Mouse (Mus musculus) forebrain, embryonic 14.5 days (tissue): ENCODE measurements at regions not wholly inside any gene's neighbourhood (a gene's known extent, or its start where the extent isn't known, plus 50 kb on each side); places are given as distances from the start of the nearest gene placed in this dataset.

Experiments
- ATAC-seq: fragments of 200-750 bp; cut with Nextera tagmentation; 2 replicates; pipeline ENCODE4 v1.8.0; 2017; ENCODE audit warnings: mild to moderate bottlenecking, moderate library complexity
- DNase-seq: peaks from one replicate; pipeline ENCODE4 v3.0.0-alpha.2; 2015; ENCODE audit warnings: low spot score
- H3K27ac ChIP-seq: fragments of 300-500 bp; sonication (generic); 2 replicates; pipeline ENCODE4 v1.5.1; 2014; ENCODE audit warnings: low read depth, mild to moderate bottlenecking, control low read depth, low read length, moderate library complexity
- H3K27me3 ChIP-seq: fragments of 300-500 bp; sonication (generic); replicated peaks from 2 replicates; pipeline ENCODE4 v1.6.1; 2014; ENCODE audit warnings: low read length, control low read depth, mixed read lengths; ENCODE audit not compliant: control insufficient read depth, insufficient read depth
- H3K36me3 ChIP-seq: fragments of 300-500 bp; sonication (generic); 2 replicates; pipeline ENCODE4 v1.6.1; 2014; ENCODE audit warnings: low read length, control low read depth; ENCODE audit not compliant: control insufficient read depth, insufficient read depth
- H3K4me1 ChIP-seq: fragments of 300-500 bp; sonication (generic); 2 replicates; pipeline ENCODE4 v1.6.1; 2014; ENCODE audit warnings: antibody characterized with exemption, low read length, control low read depth; ENCODE audit not compliant: control insufficient read depth, insufficient read depth
- H3K4me2 ChIP-seq: fragments of 300-500 bp; sonication (generic); 2 replicates; pipeline ENCODE4 v1.6.1; 2014; ENCODE audit warnings: mild to moderate bottlenecking, control low read depth, low read length
- H3K4me3 ChIP-seq: fragments of 300-500 bp; sonication (generic); 2 replicates; pipeline ENCODE4 v1.5.1; 2014; ENCODE audit warnings: low read depth, low read length, control low read depth
- H3K9ac ChIP-seq: fragments of 300-500 bp; sonication (generic); 2 replicates; pipeline ENCODE4 v1.6.1; 2014; ENCODE audit warnings: mild to moderate bottlenecking, low read length, control low read depth, moderate library complexity
- H3K9me3 ChIP-seq: fragments of 300-500 bp; sonication (generic); replicated peaks from 2 replicates; pipeline ENCODE4 v1.6.1; 2016; ENCODE audit warnings: low read length, control low read depth, mixed read lengths; ENCODE audit not compliant: control insufficient read depth
- WGBS: fragments of 180-500 bp; shearing (Covaris S2); extraction: QIAGEN DNeasy Blood & Tissue Kit; methylation state at CpG from one replicate; pipeline ENCODE4 v1.1.7; 2014; 5-methylcytosine and 5-hydroxymethylcytosine counted together

DNA sequence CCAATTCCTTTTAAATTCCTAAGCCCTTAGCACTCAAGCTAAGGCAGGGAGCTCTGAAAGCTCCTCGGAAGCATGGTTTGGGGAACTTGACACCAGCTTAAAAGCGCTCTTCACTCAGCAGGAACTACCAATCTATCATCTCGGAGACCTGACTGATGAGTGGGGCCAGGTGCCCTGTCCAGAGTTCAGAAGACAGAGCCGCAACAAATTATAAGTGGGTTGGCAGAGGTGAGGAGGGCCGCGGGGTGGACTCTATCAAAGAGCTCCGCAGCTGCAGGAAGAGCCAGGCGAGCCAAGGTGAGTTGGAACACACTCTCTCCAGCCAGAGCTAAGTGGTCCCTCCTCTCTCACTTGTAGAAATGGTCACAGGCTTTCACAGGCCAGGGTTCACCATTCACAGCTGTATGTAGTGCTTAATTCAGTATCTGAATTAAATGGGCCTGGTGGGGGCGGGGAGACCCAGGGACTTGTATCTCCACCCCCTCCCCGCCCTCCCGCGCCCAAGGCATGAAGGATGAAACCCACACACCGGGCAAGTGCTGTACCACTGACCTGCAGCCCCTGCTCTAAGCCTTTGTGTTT, 180.8 kb downstream of the Stim2 start:
- DNase-seq, result no peak
- H3K36me3 ChIP-seq, result no peaks in the 10 kb centered on the region
- H3K4me2 ChIP-seq, result no peak overlapping the region
- no peak overlapping the region for H3K27ac ChIP-seq
- no peaks in the 10 kb centered on the region for H3K27me3 ChIP-seq
- no peak for ATAC-seq
- H3K9me3 ChIP-seq, result no peaks in the 10 kb centered on the region
- no peak overlapping the region for H3K9ac ChIP-seq
- H3K4me1 ChIP-seq, result peaks cover 13% of the 10 kb centered on the region; the same call in 1 of the 2 replicates
- H3K4me3 ChIP-seq, result no peak overlapping the region
- WGBS, result 67% methylated on average over 13 of the region's 13 CpGs

DNA sequence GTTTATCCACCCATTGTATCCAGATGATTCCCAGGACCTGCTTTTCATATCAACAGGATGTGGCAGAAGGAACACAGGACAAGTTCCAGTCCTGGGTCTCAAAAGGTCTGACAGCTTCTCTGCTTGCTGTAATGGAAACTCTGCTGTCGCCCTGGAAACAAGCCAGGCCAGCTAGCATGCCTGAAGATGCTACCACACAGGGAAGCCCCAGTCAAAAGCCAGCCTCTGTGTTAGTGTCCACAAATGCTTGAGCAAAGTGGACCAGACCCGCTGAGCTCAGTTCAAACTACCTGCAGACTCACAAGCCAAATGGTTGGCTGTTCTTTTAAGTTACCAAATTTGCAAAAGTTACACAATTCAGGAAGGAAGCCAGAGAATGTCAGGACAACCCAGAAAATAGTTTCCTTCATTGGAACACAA, 181.9 kb downstream of the Stim2 start:
- Histone ChIP-seq H3K4me1 (peaks cover 13% of the 10 kb centered on the region; the same call in 1 of the 2 replicates), H3K4me3 (no peak overlapping the region), H3K27me3 (no peaks in the 10 kb centered on the region), H3K9ac (no peak overlapping the region), H3K9me3 (no peaks in the 10 kb centered on the region), H3K36me3 (no peaks in the 10 kb centered on the region), H3K27ac (no peak overlapping the region), H3K4me2 (no peak overlapping the region)
- 55% methylated on average over 2 of the region's 2 CpGs for WGBS
- DNase-seq (peak; percentile 47), ATAC-seq (0 out of 2 replicates have a peak, but pooled peaks have one; percentile 18)

DNA sequence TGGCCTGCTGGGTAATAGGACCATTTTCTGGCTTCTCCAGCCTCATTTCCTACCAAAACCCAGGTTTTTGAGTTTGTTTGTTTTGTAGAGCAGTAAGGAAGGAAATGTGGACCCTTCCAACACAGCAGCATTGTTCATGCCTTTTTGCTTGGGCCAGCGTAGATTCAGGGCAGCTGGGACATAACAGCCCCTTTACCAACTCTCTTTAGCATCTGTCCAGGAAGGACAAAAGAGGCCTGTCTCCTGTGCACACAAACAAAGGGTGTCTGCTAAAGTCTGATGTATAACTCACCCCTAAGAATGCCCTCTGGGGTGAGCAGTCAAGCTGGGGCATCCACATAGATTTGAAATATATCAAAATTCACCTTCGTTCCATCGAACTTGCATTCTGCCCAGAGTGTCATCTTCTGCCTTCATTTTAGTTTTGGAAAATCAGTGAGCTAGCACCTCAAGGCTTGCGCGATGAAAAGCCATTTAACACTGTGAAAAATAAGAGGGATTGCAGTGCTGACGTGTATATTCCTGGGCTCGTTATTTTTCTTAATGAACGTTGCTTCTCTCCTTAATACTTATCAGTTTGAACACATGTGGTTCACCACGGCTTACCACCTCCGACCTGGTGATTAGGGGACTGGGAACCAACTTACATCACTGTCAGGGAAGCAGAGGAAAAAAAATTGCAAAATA, 182.5 kb downstream of the Stim2 start:
- DNase-seq (no peak), ATAC-seq (peak; percentile 44; the same call in 1 of the 2 replicates)
- Histone ChIP-seq H3K4me2 (peak overlapping the region; percentile 49), H3K4me3 (peak overlapping the region; percentile 13; the same call in 1 of the 2 replicates), H3K27me3 (no peaks in the 10 kb centered on the region), H3K36me3 (no peaks in the 10 kb centered on the region), H3K4me1 (peaks cover 13% of the 10 kb centered on the region; the same call in 1 of the 2 replicates), H3K27ac (no peak overlapping the region), H3K9ac (0 out of 2 replicates have a peak overlapping the region, but pooled peaks have one; percentile 21), H3K9me3 (no peaks in the 10 kb centered on the region)
- WGBS, result 28% methylated on average over 10 of the region's 10 CpGs

DNA sequence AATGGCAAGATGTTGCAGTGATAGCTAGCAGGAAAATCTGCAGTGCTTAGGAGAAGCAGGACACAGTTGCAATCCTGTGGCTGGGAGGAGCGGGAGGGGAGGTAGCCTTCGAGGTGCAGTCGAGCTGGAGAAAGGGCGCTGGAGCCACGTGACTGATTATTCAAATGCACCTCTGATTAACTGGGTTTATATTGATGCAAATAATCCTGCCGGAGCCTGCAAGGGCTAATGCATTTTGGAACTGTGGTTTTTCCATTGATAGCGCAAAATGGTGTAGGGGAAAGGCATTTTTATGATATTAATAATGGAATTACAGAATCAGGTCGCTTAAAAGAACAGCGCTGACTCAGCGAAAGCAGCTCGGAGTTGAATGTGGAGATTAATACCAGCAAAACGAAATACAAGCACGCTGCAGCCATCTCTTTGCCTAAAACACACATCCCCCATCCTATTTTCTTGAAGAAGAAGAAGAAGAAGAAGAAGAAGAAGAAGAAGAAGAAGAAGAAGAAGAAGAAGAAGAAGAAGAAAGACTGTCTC, 183.1 kb downstream of the Stim2 start:
- 0 out of 2 replicates have a peak overlapping the region, but pooled peaks have one; percentile 21 for H3K9ac ChIP-seq
- H3K27me3 ChIP-seq, result no peaks in the 10 kb centered on the region
- 14% methylated on average over 13 of the region's 13 CpGs for WGBS
- peak; percentile 61 for DNase-seq
- no peaks in the 10 kb centered on the region for H3K9me3 ChIP-seq
- H3K4me2 ChIP-seq, result peak overlapping the region; percentile 49
- peak; percentile 74 for ATAC-seq
- no peaks in the 10 kb centered on the region for H3K36me3 ChIP-seq
- peak overlapping the region; percentile 13 for H3K4me3 ChIP-seq
- H3K4me1 ChIP-seq, result peaks cover 13% of the 10 kb centered on the region; the same call in 1 of the 2 replicates
- H3K27ac ChIP-seq, result no peak overlapping the region

DNA sequence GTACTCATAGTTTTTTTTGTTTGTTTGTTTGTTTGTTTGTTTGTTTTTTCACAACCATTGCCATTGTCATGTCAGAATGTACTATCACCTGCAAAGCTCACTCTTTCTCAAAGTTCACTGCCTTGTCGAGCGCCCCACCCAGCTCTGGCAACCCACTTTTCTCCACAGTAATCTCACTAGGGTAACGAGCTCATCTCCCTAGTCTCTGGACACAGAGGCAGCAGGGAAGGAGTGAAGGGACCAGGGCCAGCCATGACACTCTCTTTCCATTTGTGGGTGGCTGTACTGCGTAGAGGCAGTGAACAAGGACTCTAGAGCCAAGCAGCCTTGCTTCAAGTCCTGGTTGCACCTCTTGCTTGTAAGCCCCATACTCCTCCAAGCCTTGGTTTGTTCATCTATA, 184.5 kb downstream of the Stim2 start:
- Histone ChIP-seq H3K4me2 (no peak overlapping the region), H3K27ac (no peak overlapping the region), H3K27me3 (no peaks in the 10 kb centered on the region), H3K4me3 (no peak overlapping the region), H3K4me1 (peaks cover 13% of the 10 kb centered on the region; the same call in 1 of the 2 replicates), H3K9me3 (no peaks in the 10 kb centered on the region), H3K9ac (no peak overlapping the region), H3K36me3 (no peaks in the 10 kb centered on the region)
- ATAC-seq (no peak), DNase-seq (no peak)
- 77% methylated on average over 4 of the region's 4 CpGs for WGBS

DNA sequence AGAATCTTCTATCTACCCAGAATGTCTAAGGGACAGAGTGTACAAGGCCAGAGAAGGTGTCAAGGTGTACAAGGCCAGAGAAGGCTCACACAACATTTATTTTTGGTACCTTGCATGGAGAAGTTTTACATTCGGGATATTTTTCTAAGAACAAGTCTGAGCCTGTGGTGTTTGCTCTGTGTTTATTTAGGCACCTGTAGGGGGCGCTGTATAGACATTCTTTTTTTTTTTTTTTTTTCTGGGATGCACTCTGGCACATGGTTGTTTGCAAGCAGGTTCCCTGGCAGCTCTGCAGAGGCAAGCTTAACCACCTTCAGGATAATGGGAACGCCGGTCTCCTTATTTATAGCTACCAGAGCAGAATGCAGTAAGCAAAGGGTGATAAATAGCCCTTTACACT, 187.4 kb downstream of the Stim2 start:
- Histone ChIP-seq H3K4me1 (peaks cover 6% of the 10 kb centered on the region; the same call in 1 of the 2 replicates), H3K27me3 (no peaks in the 10 kb centered on the region), H3K9ac (no peak overlapping the region), H3K36me3 (no peaks in the 10 kb centered on the region), H3K9me3 (no peaks in the 10 kb centered on the region), H3K27ac (no peak overlapping the region), H3K4me2 (no peak overlapping the region), H3K4me3 (no peak overlapping the region)
- ATAC-seq (no peak), DNase-seq (no peak)
- WGBS, result 55% methylated on average over 4 of the region's 4 CpGs

DNA sequence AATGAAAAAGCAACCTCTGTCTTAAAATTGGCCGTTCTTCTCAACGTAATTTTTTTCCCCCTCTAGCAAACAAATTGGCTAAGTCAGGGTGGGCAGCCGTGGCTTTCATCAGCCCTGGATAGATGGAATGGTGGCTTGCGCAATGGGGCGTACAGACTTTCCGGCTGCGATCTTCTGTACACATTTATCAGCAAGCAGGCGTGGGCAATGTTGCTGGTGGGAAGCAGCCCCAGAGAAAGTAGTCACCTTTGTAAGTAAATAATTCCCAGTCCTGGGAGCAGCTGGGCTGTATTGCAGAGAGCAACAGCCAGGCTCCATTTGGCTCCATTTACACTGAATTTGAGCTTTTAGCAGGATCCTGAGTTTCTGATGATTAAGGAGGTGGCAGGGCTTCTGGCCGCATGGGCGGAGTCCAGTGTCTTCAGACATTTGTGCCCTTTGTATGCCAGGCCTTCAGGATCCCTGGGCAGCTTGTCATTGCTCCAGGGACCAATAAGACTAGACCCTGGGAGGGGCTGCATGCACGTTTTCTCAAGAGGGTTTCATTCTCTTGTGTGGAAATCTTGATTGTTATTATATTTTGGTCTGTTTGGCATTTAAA, 187.9 kb downstream of the Stim2 start:
- H3K36me3 ChIP-seq, result no peaks in the 10 kb centered on the region
- H3K4me3 ChIP-seq, result no peak overlapping the region
- H3K9me3 ChIP-seq, result no peaks in the 10 kb centered on the region
- WGBS, result 83% methylated on average over 11 of the region's 11 CpGs
- H3K4me2 ChIP-seq, result no peak overlapping the region
- no peak overlapping the region for H3K27ac ChIP-seq
- no peak overlapping the region for H3K9ac ChIP-seq
- ATAC-seq (no peak), DNase-seq (no peak)
- no peaks in the 10 kb centered on the region for H3K27me3 ChIP-seq
- H3K4me1 ChIP-seq, result peaks cover 2% of the 10 kb centered on the region; the same call in 1 of the 2 replicates

DNA sequence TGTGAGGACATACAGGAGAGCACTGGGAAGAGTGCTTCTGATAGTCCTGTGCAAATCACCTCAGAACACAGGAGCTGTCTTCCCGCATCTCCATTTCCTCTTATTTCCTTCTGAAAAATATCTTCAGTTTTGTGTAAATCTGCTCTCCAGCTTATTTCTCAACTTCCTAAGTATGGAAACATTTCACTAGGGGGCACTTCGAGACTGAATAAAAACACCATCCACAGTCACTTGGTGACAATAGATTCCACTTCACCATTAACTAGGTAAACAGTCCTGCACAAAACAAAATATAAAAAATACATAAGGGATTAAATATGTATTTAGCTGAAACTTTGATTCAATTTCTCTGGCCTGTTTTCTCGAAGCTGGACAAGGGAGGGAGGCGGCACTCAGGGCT, 193.4 kb downstream of the Stim2 start:
- H3K36me3 ChIP-seq, result no peaks in the 10 kb centered on the region
- no peak overlapping the region for H3K27ac ChIP-seq
- DNase-seq, result peak; percentile 64
- no peak overlapping the region for H3K4me3 ChIP-seq
- H3K9ac ChIP-seq, result no peak overlapping the region
- ATAC-seq, result no peak
- WGBS, result 76% methylated on average over 4 of the region's 4 CpGs
- no peak overlapping the region for H3K4me2 ChIP-seq
- no peaks in the 10 kb centered on the region for H3K27me3 ChIP-seq
- no peaks in the 10 kb centered on the region for H3K4me1 ChIP-seq
- H3K9me3 ChIP-seq, result no peaks in the 10 kb centered on the region
